Mouse (Mus musculus) c-Kit-positive CD71-positive TER-119-positive erythroid progenitor cells, embryonic 14.5 days (primary cell): ENCODE data around the gene Grin2d.
"Not testable (repeated sequence)": the region's sequence is repeated elsewhere in the genome, so short reads cannot be mapped to it uniquely, and the experiment has no call there.

Source experiments
- DNase-seq: peaks from one replicate; pipeline ENCODE4 v3.0.0-alpha.2; 2013; ENCODE audit warnings: low spot score

The Grin2d gene

DNA sequence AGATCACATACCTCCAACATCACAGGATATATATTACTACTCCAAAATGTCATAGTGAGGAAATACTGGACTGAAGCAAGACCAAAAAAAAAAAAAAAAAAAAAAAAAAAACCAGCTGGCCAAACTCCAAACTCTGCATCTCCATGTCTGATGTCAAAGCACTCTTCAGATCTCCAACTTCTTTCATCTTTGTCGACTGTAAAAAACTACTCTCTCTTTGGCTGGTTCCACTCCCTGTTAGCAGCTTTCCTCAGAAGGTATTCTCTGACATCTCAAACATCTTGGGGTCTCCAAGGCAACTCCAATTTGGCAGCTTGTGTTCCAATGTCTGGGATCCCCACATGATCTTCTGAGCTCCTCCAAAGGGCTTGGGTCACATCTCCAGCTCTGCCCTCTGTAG is at the start of gene Grin2d:
Grin2d (minus strand) TSS at position 101 of the 400 bp plus-strand sequence.
- not testable (repeated sequence) for DNase-seq

- no peak for DNase-seq
These were observed 46.2 kb upstream of the Grin2d start for GRCm38 (mm10) chr7:45924429-45924816.

DNA sequence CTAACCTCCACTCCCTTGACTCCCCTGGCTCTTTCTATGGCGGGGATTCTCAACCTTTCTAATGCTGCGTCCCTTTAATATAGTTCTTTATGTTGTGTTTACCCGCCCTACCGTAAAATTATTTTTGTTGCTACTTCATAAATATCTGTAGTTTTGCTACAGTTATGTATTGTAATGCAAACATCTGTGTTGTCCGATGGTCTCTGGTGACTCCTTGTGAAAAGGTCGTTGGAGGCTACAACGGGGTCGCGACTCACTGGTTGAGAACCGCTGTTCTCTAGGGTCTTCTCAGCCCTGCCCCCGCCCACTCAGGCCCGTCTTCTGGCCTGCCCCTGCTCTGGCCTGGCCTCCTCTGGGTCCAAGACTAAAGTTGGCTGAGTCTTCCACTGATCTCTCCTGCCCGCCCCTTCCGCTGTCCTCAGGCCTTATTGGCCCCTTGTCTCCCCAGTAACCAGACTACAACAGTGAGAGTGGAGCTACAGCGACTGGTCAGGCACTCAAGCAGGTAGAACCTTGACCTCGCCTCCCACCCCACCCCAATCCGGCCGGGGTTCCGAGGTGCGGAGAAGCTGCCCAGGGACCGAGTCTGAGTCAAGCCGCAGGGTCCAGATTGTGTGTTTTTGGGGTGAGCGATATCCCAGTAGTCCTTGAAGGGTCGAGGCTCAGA is 45.7 kb upstream of the Grin2d start, which contains the start of gene Ccdc114:
Ccdc114 (plus strand) TSS at position 311 of the 667 bp plus-strand sequence.
- DNase-seq = peak; percentile 53

- peak; percentile 92 for DNase-seq
These were observed 45.0 kb upstream of the Grin2d start for GRCm38 (mm10) chr7:45922928-45923761.

GRCm38 (mm10) chr7:45921950-45922600 is 43.9 kb upstream of the Grin2d start:
- no peak for DNase-seq

DNA sequence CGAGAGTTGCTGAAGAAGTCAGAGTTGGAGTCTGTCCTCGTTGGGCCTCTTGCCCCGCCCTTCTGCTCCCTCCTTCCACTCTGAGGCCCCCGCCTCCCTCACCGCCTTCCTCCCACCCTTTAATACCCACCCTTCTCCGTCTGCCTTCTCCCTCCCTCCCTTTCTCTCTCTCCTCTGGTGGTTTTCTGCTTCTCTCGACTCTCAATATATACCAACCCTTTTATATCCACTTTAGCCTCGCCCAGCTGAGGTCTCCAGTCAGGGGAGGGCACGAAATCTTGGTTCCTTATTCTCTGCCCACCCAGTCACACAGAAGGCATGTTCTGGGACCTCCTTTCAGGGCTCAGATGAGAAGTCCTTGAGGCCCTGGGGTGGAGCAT is 43.1 kb upstream of the Grin2d start, which contains the start of gene Emp3:
Emp3 (minus strand) TSS at position 163 of the 380 bp plus-strand sequence.
- peak; percentile 62 for DNase-seq

DNA sequence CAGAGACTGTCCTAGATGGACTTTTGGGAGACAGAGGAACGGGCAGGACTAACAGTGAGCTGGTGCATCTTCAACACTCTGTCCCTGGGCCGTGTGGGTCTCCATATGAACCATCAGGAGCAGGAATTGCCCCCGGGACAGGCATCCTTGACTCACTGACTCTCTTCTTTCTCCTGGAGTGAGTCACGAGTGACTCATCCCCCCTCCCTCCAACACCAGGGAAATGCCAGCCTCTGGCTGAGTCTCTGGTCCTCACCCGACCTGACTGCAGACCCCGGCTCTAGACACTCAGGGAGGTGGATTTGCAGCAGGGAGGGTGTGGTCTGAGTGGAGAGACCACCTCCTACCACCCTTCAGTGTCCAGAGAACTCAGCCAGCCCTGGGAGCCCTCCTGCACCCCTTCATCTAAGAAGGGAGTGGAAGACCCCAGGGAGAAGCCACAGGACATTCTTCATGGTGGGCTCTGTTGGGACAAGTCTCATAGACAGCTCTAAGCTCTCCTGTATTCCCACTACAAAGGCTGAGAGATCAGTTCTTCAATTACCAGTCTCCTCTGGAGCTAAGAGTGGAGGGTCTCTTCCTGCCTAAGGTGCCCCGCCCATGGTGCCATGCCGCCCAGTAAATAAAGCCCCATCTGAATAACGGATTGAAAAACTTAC is 42.5 kb upstream of the Grin2d start:
- no peak for DNase-seq

DNA sequence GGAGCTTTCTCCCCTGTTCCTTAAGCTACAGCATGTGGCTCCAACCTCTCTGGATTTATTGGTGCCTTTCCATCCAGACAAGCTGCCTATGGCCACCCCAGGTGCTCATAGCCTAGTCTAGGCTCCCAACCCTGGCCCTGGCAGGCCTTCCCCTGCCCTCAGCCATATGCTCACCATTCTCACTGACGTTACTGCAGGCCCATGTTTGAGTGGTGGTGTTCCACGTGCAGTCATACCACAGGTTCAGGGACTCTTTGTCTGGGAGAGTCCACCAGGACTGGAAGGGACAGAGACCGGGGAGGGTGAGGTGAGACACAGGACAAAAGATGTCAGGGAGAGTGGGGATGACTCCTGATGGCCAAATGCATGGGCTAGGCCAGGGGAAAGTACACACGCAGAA is 41.6 kb upstream of the Grin2d start:
- no peak for DNase-seq

DNA sequence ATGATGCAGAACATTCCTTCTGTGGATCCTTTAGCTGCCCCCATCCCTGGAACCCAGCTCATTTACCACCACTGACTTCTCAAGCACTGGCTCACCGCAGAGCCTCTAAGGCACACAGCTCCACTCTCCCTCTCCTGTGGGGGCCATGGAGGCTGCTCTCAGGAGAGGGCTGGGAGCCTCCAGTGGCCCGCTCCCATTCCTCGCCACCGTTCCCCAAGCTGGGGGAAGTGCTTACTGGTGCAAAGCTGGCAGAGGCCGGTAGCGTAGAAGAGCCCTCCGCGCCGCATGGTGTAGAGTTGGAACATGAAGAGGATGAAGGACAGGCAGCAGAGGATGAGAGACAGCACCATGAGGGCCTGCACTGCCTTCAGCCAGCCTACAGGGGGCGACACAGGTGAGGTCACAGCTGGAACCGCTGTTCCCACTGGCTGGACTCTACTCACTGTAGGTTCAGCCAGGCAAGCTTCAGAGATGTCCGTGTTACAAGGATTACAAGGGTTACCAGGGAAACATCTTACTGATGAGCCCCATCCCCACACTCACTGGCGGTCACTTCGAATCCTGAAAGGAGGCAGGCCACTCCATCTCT is 41.0 kb upstream of the Grin2d start:
- no peak for DNase-seq

- DNase-seq = no peak
These were observed 39.7 kb upstream of the Grin2d start for GRCm38 (mm10) chr7:45917926-45918325.

GRCm38 (mm10) chr7:45917004-45917704 is 39.0 kb upstream of the Grin2d start:
- no peak for DNase-seq

DNA sequence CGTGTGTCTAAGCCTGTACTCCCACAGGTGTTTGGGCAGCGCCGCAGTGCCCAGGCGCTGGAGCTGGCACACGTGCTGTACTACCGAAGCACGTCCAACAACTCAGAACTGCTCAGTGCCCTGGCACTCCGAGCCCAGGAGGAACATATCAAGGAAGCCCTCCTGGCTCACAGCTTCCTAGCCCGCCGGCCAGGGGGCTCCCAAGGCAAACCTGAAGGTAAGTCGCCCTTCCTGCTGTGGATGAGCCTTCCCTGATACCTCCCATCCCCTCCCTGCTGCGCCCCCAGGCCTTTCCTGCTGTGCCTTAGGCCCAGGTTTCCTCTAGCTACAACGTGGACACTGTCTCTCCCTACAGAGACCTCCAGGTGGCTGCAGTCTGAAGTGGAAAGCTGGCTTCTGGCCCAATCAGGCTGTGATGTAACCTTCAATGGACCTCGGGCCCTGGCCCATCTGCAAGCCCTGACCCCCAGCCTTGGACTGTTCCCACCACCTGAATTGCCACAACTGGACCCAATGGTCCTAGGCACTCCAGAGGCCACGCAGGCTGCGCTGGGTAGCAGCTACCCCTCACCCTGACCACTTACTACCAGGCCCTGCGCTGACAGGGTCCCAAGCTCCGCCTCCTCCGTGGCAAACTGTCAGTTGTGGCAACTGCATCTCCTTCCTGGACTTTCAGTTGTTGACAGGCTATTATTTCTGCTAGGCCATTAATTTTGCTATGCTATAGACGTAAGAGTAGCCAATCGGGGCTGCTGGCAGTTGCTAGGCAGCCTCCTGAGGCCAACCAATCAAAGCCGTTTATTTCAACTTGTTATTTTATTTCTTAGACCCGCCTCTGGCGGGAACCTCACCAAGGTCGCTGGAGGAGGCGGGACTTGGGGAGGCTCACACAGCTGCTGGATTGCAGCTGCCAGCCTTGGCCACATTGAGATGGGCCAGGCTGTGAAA is 38.2 kb upstream of the Grin2d start:
- DNase-seq = peak; percentile 71

- no peak for DNase-seq
These were observed 36.8 kb upstream of the Grin2d start for GRCm38 (mm10) chr7:45915011-45915410.

- no peak for DNase-seq
These were observed 35.9 kb upstream of the Grin2d start for GRCm38 (mm10) chr7:45914067-45914466.

GRCm38 (mm10) chr7:45909145-45909544 is 31.0 kb upstream of the Grin2d start:
- no peak for DNase-seq

DNA sequence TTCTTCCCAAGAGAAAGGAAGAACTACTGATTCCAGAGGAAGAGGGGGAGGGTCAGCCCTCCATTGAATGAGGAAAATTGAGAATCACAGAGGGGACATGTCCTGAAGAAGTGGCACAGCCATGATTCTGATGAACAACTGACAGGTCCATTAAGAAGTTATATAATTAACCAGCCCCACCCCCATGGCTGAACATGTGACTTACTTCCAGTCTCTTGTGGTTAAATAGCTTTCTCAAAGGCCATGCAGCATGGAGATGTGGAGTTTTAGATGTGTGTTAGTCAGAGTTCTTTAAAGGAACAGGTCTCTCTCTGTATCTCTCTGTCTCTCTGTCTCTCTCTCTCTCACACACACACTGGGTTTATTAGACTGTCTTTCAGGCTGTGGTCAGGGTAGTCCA is 30.2 kb upstream of the Grin2d start:
- no peak for DNase-seq

DNA sequence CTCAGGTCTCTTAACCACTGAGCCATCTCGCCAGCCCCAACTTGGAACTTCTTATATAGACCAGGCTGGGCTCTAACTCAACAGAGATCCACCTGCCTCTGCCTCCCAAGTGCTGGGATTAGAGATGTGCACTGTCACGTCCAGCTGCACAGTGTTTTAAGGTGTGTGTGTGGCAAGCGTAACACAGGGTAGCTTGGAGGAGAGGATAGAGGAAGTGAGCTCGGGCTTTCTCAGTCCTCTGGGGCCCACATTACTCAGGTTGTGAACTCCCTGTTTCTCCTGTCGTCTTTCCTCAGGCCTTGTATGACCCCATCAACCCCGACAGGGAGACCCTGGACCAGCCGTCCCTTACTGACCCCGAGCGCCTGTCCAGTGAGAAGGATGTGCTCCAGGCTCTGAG is 28.4 kb upstream of the Grin2d start:
- no peak for DNase-seq

- no peak for DNase-seq
These were observed 24.4 kb upstream of the Grin2d start for GRCm38 (mm10) chr7:45902481-45903002.

DNA sequence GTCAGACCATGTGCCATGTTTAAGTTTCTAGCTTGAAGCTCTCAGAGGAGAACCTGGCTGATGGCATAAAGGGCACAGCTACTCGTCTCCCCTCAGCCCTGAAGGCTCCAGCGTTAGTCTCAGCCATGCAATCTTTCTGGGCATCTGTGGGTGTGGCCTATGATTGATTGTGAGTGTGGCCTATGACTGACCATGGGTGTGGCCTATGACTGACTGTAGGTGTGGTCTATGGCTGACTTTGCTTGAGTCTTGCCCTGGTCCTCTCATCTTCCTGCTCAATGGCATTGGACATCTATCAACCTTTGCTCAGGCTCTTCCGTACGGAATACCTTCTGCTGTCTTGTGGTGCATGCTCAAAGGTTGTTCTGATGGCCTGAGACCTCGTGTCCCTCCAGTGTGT is 23.4 kb upstream of the Grin2d start:
- peak; percentile 65 for DNase-seq

GRCm38 (mm10) chr7:45898125-45898524 is 19.9 kb upstream of the Grin2d start:
- DNase-seq = peak; percentile 67
